Mouse (Mus musculus): ENCODE measurements around the gene Dtnb.

- TF ChIP-seq CTCF (IDR thresholded peaks at IDR 0.05; ENCODE audit: low read depth) (no peak), EP300 (optimal IDR thresholded peaks at IDR 0.05) (no peak)
These were observed 185.9 kb downstream of the Dtnb start for GRCm38 (mm10) chr12:3758127-3758526.

Data from stomach, postnatal 0 days (tissue).